Mouse (Mus musculus) heart, adult 9 months (tissue): Measurements from ENCODE around the gene Ddx28.
A peak's percentile ranks its signal among the peaks of the same experiment; 100 is the strongest.
"Not testable (repeated sequence)": the region's sequence is repeated elsewhere in the genome, so short reads cannot be mapped to it uniquely, and the experiment has no call there.

Source experiments
- DNase-seq, 2 experiments: peaks; one replicate each; pipeline ENCODE4 v3.0.0; 2022; ENCODE audit warnings: low spot score in 2 of 2

Ddx28 gene

DNA sequence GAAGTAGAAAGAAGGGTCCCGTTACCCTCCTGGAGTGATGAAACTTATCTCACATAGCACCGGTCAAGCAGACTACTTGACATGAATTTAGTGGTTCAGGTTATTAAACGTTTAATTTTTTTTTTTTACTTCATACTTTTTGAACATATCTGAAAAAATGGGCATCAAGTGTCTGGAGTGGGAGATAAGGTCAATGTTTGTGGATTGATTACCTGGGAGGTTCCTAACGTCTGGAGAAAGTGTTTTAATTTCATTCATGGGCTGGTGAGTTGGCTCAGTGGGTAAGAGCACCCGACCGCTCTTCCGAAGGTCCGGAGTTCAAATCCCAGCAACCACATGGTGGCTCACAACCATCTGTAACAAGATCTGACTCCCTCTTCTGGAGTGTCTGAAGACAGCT, 521 bp upstream of the Ddx28 start:
- not testable (repeated sequence) for DNase-seq

DNA sequence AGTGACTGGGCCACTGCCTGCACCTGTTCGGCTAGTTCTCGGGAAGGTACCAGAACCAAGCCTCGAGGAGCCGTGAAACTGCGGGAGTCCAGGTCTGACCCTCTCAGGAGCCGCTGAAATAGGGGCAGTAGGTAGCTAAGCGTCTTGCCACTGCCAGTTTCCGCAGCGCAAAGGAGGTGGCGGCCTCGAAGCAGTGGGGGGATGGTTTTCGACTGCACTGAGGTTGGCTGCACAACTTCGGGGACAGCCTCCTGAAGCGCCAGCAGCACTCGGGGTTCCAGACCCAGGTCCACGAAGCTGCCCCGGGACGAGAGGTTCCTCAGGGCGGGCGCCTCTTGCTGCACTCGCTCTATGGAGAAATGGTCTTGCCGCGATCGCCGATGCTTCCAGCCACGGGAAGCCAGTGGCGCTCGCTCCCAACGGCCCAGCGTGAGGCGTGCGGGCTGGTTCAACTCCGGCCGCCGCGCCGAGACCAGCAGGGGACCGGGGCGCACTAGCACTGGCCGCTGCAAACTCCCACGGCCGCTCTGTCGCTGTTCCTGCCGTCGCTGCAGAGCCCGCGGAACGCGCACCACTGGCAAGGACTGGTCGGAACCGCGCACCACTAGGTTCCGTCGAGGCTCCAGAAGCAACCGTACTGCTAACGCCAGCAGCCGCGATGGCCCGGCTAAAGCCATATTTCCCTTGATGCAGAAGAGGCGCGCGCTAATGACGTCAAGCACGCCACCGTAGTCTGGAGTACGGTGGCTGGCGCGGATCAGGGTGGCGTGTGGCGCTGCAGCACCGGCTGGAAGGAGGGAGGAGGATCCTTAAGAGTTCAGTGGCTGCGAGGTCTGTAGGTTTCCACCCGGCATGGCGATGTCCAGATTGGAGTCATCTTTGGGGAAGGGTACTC, 687 bp downstream of the Ddx28 start:
- peak; percentile 83 to 89 for DNase-seq

DNA sequence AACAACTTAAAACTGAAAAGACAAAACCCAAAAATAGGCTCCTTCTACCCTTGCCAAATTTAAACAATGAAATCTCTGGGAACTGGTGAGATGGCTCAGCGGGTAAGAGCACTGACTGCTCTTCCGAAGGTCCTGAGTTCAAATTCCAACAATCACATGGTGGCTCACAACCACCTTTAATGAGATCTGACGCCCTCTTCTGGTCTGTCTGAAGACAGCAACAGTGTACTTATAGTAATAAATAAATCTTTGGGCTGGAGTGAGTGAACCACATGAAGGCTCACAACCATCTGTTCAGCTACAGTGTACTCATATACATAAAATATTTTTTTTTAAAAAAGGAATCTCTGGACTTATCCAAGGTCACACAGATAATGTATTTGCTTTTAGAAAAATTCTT, 3.8 kb downstream of the Ddx28 start:
- DNase-seq, result not testable (repeated sequence)

DNA sequence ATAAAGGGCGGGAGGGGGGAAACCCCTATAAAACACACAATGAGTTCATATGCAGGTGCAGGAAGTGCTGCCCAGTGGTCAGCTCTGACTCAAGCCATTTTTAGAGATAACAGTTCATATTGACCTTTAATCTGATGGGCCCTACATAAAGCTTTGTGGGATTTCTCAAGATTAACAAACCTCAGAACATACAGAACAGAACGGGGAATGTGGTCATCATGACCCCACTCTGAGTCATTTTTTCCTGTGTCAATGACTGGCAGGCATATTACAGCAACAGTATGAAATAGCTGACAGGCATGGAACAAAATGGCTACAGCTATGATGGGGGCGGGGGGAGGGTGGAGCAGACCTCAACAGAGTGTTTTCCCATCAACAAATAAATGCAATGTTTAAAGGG, 4.5 kb downstream of the Ddx28 start:
- no peak for DNase-seq

DNA sequence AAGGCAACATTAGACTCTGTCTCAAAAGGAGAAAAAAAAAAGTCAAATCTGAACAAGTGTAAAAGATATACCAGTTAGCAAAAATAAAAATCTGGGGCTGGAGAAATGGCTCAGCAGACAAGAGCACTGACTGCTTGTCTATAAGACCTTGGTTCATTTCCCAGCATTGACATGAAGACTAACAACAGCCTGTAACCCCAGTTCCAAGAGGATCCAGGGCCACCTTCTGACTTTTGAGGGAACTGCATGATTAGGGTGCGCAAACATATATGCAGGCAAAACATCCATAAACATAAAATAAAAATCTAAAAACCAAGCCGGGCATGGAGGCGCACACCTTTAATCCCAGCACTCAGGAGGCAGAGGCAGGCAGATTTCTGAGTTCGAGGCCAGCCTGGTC, 5.3 kb downstream of the Ddx28 start:
- no peak for DNase-seq

DNA sequence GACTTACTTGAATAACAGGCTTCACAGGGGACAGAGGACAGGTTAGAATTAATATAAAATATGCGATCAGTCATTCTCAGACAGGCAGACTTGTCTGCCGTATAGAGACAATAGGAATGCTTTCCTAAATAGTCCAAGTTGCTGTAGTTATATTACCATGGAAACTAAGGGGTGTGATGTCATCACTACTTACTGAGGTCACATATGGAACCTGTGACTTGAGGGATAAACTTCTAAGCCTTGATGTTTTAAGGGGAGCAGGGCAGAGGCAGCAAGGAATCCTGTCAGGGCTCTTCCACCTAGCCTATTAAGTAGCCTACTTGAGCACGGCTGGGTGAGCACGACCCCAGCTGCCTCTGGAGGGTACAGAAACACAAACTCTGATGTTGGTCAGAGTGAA, 5.8 kb downstream of the Ddx28 start, which contains the start of gene Dpep2nb:
Gene Dpep2nb (minus strand): TSS at position 101 of the 400 bp plus-strand sequence.
- DNase-seq, result no peak

DNA sequence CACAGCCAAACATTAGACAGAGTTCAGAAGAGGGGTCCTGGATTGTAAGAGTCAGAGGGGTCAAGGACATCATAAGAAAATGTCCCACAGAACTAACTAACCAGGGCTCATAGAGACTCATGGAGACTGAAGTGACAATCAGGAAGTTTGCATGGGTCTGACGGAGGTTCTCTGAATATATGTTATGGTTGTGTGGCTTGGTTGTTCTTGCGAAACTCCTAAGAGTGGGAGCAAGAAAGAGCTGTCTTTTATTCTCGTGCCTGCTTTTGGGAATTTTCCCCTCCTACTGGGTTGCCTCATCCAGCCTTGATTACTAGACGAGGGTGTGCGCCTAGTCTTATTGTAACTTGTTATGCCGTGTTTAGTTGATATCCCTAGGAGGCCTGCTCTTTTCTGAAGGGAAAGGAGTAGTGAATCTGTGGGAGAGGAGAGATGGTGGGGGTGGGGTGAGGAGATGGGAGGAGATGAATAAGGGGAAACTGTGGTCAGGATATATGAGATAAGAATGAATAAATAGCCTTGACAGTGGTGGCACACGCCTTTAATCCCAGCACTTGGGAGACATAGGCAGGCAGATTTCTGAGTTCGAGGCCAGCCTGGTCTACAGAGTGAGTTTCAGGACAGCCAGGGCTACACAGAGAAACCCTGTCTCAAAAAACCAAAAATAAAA, 7.0 kb downstream of the Ddx28 start:
- no peak for DNase-seq

DNA sequence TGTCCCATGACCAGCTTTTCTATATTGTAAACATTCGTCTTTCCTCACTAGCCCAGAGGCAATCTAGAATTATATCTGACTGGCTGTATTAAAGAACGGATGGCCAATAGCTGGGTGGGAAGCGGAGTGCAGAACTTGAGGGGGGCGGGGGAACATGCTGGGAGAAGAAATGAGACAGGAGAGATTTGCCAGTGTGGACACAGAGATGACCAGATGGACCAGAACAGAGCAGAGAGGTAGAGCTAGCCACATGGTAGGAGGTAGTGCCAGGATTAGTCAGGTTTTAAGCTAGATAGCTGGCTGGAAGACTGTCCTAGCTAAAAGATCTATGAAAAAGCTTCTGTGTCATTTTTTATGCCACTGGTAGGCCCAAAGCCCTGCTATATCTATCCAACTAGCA, 9.8 kb downstream of the Ddx28 start:
- no peak for DNase-seq

DNA sequence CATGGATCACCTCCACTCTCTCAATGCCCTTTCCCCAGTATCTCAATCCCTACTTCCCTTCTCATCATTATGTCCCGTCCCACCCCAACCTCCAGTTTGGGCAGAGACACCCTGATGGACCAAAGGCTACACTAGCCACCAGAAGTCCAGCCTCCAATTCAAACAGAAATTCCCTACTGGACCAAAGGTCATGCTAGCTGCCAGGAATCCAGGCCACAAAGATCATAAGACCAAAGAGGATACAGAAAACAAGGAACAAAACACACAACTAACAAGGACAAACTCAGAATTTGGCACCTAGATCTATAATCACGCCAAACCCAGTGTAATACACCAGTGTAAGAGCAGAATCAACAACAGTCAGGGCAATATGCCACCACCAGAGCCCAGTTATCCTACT, 12.7 kb downstream of the Ddx28 start:
- DNase-seq, result no peak

DNA sequence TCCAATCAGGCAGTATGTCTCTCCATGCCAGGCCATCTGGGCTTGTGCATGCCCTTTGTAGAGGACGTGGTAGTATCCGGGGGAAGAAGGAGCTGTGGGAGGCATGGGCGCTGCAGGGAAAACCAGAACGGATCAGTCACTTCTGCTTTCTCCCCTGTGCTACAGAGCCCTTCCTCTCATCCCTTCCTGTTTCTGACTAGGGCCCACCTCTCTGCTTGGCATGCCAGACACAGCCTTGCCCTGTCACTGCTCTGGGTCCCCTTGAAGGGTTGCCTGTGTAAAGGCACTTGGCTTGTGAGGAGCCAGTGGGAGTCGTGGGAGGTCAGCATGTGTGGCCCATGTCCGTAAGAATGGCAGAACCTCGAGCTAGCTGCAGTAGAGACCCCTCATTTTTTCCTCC, 15.3 kb downstream of the Ddx28 start:
- DNase-seq, result peak; percentile 12 to 30

DNA sequence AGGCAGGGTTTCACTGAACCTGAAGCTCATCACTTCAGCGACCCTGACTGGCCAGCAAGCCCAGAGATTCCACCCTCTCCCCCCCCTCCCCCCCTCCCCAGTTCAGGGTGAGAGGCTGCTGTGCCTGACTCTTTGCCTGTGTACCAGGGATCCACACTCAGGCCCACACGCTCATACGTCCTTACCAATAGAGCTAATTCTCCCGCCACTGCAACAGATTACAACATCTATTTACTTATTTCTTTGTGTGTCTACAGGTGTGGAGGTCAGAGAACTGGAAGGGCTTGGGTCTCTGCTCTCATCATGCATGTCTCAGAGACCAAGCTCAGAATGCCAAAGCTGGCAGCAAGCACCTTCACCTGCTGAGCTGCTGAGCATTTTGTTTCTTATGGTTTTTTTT, 18.5 kb downstream of the Ddx28 start:
- no peak for DNase-seq

DNA sequence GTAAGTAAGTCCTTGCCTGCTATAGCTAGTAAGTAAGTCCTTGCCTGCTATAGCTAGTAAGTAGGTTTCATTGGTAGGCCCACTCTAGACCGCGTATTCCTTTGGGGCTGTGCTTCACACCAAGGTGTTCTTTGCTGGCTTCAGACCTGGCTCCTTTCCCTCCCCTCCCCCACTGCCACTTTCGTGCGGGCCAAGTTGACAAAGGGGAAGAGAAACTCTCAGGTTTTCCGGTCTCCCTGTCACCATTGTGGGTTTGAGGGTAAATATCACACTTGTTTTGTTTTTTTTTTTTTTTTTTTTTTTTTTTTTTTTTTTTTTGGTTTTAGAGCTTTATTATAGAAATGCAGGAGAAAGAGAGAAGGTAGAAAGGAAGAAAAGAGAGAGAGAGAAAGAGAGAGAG, 19.2 kb downstream of the Ddx28 start:
- no peak for DNase-seq

DNA sequence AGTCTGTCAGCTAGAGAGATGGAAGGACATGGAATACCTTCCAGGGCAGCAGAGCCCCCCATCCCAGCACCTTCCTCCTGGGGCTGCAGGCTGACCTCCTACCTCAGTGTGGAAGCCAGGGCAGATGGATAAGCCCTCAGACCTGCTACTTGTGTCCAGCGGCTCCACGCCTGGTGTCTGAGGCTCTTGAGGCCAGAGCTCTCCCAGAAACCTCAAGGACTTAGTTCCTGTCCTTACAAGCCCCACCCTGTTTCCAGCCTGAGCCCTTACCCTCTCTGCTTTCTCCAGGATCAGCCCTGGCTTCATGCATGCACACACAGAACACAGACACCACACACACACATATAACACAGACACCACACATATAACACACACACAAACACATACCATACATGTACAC, 20.1 kb downstream of the Ddx28 start:
- no peak for DNase-seq

DNA sequence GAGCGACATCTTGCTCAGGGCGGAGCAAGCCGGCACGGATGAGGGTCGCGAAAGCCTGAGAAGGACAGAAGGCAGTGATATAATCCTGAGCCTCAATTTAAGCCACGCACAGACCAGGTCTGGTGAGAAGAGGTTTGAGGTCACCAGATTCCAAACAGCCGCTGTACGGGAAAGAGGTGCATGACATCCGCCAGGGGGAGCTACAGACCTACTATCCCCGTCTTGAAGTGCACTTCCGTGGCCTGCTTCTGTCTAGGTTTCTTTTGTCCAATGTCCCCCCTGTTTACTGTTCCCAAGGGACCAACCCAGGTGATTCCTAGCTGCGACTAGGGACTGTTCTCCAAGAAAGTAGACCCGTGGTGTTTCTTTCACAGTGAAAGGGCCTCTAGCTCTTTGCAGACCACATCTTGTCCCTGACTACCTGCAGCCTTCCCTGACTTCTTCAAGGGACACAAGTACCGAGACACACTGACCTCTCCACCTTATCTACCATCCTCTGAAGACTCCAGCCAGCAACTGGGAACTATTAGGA, 20.8 kb downstream of the Ddx28 start, which contains the start of gene Dus2:
Gene Dus2 (plus strand): TSS at position 482 of the 532 bp plus-strand sequence.
- peak; percentile 60 to 78 for DNase-seq

DNA sequence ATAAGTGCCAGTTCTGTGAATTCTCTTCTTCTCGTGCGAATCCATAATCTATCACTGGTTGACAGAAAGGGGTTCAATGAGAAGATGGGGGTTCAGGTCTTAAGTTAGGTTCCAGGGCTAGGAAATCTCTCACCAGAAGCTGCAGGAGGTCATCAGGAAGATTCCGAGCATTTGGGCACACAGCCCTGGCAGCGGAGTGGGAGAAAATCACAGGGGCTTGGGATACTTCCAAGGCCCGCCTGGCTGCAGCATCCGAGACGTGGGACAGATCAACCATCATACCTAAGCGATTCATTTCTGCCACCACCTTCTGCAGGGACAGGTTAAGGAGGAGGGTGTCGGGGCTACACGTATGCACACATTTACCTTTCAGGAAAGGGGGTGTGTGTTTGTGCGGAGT, 23.1 kb downstream of the Ddx28 start:
- DNase-seq, result no peak

DNA sequence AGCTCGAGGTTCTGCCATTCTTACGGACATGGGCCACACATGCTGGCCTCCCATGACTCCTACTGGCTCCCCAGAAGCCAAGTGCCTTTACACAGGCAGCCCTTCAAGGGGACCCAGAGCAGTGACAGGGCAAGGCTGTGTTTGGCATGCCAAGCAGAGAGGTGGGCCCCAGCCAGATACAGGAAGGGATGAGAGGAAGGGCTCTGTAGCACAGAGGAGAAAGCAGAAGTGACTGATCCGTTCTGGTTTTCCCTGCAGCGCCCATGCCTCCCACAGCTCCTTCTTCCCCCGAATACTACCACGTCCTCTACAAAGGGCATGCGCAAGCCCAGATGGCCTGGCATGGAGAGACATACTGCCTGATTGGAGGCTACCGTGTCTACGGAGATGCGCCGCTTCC, 28.3 kb downstream of the Ddx28 start:
- DNase-seq, result not testable (repeated sequence)

DNA sequence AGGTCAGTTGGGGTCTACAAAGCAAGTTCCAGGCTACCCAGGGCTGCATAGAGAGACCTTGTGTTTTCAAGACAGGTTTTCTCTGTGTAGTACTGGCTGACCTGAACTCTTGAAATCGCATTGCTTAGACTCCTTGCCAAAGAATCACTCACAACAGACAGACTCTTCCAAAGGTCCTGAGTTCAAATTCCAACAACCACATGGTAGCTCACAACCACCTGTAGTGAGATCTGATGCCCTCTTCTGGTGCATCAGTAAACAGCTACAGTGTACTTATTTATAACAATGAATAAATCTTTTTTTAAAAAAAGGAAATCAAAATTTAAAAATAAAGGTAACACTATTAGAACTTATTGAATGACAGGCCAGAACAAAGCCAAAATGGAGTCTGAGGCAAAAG, 30.5 kb downstream of the Ddx28 start:
- DNase-seq, result no peak

DNA sequence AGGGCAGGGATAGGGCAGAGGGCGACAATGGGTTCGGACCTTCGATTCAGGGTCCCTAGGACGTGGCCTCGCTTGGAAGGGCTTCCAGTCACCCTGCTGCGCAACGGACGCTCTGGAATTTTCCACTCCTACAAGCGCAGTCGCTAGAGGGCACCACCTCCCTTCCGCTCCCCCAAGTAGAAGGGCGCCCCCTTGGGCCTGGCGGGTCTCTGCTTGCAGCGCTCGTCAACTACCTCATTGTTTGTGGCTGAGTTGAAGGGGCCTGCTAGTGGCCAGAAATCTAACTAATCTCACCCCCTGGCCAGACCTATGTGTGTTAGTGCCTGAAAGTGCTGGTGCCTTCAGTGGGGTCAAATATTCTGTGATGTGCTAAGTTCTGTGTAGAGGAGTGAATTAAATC, 32.4 kb downstream of the Ddx28 start, which contains the start of gene Dpep3:
Gene Dpep3 (minus strand): TSS at position 105 of the 400 bp plus-strand sequence.
- DNase-seq, result no peak

DNA sequence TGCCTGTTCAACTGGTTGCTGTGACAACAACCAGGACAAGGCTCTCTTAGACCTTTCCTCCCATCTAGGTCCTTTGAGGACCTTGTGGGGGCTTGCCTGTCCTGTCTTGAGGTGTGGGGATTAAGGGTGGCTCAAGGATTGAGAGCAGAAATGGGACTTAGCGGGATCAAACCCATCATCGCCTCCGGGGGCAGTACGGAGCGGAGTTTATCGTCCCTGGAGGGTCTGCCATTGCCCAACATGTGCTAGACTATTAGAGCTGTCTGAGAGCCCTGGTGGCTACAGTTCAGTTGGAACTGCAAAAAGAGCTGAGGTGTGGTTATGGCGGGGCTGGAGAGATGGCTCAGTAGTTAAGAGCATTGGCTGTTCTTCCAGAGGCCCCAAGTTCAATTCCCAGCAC, 36.3 kb downstream of the Ddx28 start:
- no peak for DNase-seq

DNA sequence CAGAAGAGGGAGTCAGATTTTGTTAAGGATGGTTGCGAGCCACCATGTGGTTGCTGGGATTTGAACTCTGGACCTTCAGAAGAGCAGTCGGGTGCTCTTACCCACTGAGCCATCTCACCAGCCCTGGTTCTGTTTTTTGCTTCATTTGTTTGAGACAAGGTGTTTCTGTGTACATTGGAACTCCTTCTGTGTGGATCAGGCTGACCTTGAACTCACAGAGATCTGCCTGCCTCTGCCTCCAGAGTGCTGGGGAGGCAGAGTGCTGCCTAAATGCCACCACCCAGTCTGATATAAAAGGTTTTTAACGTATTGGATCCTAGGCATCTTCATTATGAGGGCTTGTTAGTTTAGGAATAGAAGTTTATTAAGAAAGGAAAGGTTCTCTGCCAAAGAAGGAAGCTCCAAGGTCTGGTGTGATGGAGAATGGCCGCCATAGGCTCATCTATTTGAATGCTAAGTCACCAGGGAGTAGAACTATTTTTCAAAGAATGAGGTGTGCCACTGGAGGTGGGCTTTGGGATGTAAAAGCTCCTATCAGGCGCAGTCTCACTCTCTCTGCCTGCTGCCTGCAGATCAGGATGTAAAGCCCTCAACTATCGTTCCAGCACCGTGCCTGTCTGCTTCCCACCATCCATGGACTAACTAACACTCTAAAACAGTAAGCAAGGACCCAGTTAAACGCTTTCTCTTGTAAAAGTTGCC, 40.5 kb downstream of the Ddx28 start:
- no peak for DNase-seq

DNA sequence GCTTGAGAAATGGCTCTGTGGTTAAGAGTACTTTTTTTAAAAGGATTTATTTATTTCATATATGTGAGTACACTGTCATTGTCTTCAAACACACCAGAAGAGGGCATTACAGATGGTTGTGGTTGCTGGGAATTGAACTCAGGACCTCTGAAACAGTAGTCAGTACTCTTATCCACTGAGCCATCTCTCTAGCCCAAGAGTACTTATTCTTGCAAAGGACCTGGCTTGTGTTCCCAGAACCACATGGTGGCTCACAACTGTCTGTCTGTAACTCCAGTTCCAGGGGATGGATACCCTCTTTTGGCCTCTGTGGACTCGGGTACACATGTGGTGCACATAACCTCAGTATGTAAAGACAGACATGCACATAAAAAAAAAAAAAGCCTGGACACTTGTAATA, 42.3 kb downstream of the Ddx28 start:
- DNase-seq, result no peak

DNA sequence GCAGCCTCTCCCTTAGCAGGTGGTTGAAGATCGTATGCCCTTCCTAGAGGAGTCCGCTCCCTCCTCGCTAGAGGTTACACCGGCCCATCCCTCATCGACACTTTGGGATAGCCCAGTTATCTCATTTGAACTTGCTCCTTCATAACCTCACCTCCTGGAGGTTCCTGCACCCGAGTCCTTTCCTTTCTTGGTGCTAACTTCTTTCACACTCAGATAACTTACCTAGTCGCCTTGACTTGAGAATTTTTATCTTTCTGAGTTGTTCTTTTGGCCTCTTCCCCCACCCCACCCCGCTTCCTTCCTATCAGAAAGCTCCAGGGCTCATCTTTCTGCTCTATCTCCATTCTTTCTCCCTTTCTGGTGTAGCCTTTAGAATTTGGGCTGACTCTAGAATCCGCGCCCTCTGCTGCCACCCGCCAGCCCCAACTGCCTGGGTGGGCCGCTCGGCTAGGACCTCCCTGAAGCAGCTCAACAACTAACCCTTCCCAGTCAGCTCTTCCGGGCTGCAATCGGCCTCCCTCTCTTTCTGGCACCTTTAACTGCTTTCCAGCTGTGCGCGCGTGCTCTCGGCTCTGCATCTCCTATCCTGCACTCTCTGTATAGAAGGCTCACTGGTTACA, 44.9 kb downstream of the Ddx28 start:
- DNase-seq, result no peak
